Mouse (Mus musculus): ENCODE measurements around the gene Rab44. TPM values are rescaled to one million over a fixed set of nuclear protein-coding genes. Genes with fewer than 3 reads are reported as not detected.
"Not testable (repeated sequence)": the region's sequence is repeated elsewhere in the genome, so short reads cannot be mapped to it uniquely, and the experiment has no call there.

Gene Rab44
- polyA plus RNA-seq (2012; ENCODE audit: insufficient read depth, insufficient read length, missing spikeins), result 1.3 and 1.5 TPM in 2 replicates

- H3K4me3 ChIP-seq (ENCODE audit: insufficient read depth, low read length), result 0 out of 2 replicates have a peak within 1 kb of the TSS, but pooled peaks have one; percentile 7
- peaks cover 17% of the 10 kb centered on the region for H3K4me1 ChIP-seq (ENCODE audit: control insufficient read depth, insufficient read depth, low read length)
- TF ChIP-seq CTCF (IDR thresholded peaks at IDR 0.05; ENCODE audit: low read depth, low read length), result no peak
- no peak for TF ChIP-seq POLR2A (IDR thresholded peaks at IDR 0.05; ENCODE audit: borderline replicate concordance, low read depth, low read length)
- no peak within 1 kb of the TSS for H3K27ac ChIP-seq (ENCODE audit: insufficient read depth, low read depth, low read length)
These were observed at the start of gene Rab44 for GRCm38 (mm10) chr17:29113591-29114352. Gene Rab44 (plus strand): TSS chr17:29114145.

GRCm38 (mm10) chr17:29065245-29065940 is 48.6 kb upstream of the Rab44 start:
- H3K27ac ChIP-seq (ENCODE audit: insufficient read depth, low read depth, low read length), result no peak overlapping the region
- H3K4me3 ChIP-seq (ENCODE audit: insufficient read depth, low read length), result no peak overlapping the region
- H3K4me1 ChIP-seq (ENCODE audit: control insufficient read depth, insufficient read depth, low read length), result peaks cover 11% of the 10 kb centered on the region
- TF ChIP-seq CTCF (IDR thresholded peaks at IDR 0.05; ENCODE audit: low read depth, low read length) (no peak), POLR2A (IDR thresholded peaks at IDR 0.05; ENCODE audit: borderline replicate concordance, low read depth, low read length) (no peak)

GRCm38 (mm10) chr17:29065971-29066370 is 48.0 kb upstream of the Rab44 start:
- H3K4me3 ChIP-seq (ENCODE audit: insufficient read depth, low read length), result no peak overlapping the region
- H3K27ac ChIP-seq (ENCODE audit: insufficient read depth, low read depth, low read length), result no peak overlapping the region
- peaks cover 15% of the 10 kb centered on the region for H3K4me1 ChIP-seq (ENCODE audit: control insufficient read depth, insufficient read depth, low read length)
- no peak for TF ChIP-seq CTCF (IDR thresholded peaks at IDR 0.05; ENCODE audit: low read depth, low read length)
- no peak for TF ChIP-seq POLR2A (IDR thresholded peaks at IDR 0.05; ENCODE audit: borderline replicate concordance, low read depth, low read length)

- peaks cover 17% of the 10 kb centered on the region for H3K4me1 ChIP-seq (ENCODE audit: control insufficient read depth, insufficient read depth, low read length)
- not testable (repeated sequence) for H3K27ac ChIP-seq (ENCODE audit: insufficient read depth, low read depth, low read length); H3K4me3 ChIP-seq (ENCODE audit: insufficient read depth, low read length)
These were observed 46.5 kb upstream of the Rab44 start for GRCm38 (mm10) chr17:29067416-29067815.

- H3K27ac ChIP-seq (ENCODE audit: insufficient read depth, low read depth, low read length), result no peak overlapping the region
- H3K4me3 ChIP-seq (ENCODE audit: insufficient read depth, low read length), result no peak overlapping the region
- peaks cover 17% of the 10 kb centered on the region for H3K4me1 ChIP-seq (ENCODE audit: control insufficient read depth, insufficient read depth, low read length)
- no peak for TF ChIP-seq POLR2A (IDR thresholded peaks at IDR 0.05; ENCODE audit: borderline replicate concordance, low read depth, low read length)
- TF ChIP-seq CTCF (IDR thresholded peaks at IDR 0.05; ENCODE audit: low read depth, low read length), result no peak
These were observed 46.1 kb upstream of the Rab44 start for GRCm38 (mm10) chr17:29067847-29068246.

DNA sequence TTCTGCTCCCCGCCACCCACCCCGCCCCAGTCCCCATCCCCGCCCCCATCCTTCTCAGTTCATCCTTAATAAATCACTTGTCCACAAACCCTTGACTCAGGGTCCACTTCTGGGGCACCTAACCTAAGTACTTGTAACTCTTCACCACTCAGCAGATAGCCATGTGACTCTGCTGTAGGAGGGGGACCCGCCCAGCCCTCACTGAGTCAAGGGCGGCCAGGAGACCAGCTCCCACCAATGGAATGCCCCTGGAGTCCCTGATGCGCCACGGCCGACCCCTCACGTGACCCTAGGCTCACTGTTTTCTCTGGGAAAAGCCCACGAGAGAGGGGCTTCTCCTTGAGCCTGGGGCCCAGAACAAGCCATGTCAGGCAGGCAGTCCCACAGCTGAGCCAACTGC is 44.9 kb upstream of the Rab44 start:
- Histone ChIP-seq H3K27ac (ENCODE audit: insufficient read depth, low read depth, low read length) (no peak overlapping the region), H3K4me3 (ENCODE audit: insufficient read depth, low read length) (no peak overlapping the region), H3K4me1 (ENCODE audit: control insufficient read depth, insufficient read depth, low read length) (peaks cover 17% of the 10 kb centered on the region)
- TF ChIP-seq CTCF (IDR thresholded peaks at IDR 0.05; ENCODE audit: low read depth, low read length), result no peak
- no peak for TF ChIP-seq POLR2A (IDR thresholded peaks at IDR 0.05; ENCODE audit: borderline replicate concordance, low read depth, low read length)

GRCm38 (mm10) chr17:29071820-29072219 is 42.1 kb upstream of the Rab44 start:
- H3K4me1 ChIP-seq (ENCODE audit: control insufficient read depth, insufficient read depth, low read length), result peaks cover 24% of the 10 kb centered on the region
- no peak overlapping the region for H3K27ac ChIP-seq (ENCODE audit: insufficient read depth, low read depth, low read length)
- TF ChIP-seq CTCF (IDR thresholded peaks at IDR 0.05; ENCODE audit: low read depth, low read length) (no peak), POLR2A (IDR thresholded peaks at IDR 0.05; ENCODE audit: borderline replicate concordance, low read depth, low read length) (no peak)
- no peak overlapping the region for H3K4me3 ChIP-seq (ENCODE audit: insufficient read depth, low read length)

DNA sequence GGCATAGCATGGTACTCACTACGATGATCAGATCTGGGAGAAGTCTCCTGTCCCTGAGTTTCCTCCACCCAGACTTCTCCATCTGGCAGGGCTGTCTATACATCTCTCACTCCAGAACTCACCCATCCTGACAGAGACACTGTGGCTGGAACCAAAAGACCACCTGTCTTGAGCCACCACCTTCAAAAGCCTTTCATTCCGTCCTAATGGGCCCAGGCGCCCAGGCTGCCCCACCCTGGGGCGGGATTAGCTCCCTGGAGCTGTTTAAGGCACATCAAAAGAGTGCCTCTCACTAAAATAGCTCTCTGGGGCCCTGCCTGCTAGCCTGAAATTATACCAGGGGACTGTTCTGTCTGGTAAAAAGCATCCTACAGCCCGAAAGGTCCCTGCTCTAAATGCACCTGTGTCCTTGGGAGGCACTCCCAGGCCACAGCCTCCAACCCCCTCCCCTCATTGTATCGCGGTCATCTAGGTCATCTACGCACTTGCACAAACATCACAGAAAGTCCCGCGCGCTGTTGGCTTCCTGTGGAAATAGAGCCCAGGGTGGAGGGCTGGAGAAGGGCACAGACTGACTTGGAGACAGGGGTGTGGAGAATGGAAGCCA is 41.1 kb upstream of the Rab44 start:
- TF ChIP-seq POLR2A (IDR thresholded peaks at IDR 0.05; ENCODE audit: borderline replicate concordance, low read depth, low read length) (no peak), CTCF (IDR thresholded peaks at IDR 0.05; ENCODE audit: low read depth, low read length) (no peak)
- no peak overlapping the region for H3K4me3 ChIP-seq (ENCODE audit: insufficient read depth, low read length)
- no peak overlapping the region for H3K27ac ChIP-seq (ENCODE audit: insufficient read depth, low read depth, low read length)
- H3K4me1 ChIP-seq (ENCODE audit: control insufficient read depth, insufficient read depth, low read length), result peaks cover 30% of the 10 kb centered on the region

DNA sequence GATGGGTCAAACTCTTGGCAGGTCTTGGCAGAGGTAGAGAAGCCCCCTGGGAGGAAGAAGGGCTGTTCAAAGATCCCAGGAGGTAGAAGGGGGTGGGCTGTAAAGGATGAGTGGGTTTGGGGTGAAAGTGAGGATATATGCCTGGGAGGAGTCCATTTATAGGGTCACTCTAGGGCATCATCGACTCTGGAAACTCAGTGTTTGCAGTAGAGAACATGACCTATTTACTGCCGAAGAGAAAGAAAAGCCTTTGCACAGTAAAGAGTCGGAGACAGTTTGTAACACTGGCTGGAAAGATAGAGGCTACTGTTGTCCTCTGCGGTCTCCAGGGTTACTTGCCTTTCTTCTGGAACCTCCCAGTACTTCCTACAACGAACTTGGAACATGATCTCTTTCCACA is 40.6 kb upstream of the Rab44 start:
- Histone ChIP-seq H3K4me1 (ENCODE audit: control insufficient read depth, insufficient read depth, low read length) (peaks cover 26% of the 10 kb centered on the region), H3K27ac (ENCODE audit: insufficient read depth, low read depth, low read length) (no peak overlapping the region), H3K4me3 (ENCODE audit: insufficient read depth, low read length) (no peak overlapping the region)
- TF ChIP-seq CTCF (IDR thresholded peaks at IDR 0.05; ENCODE audit: low read depth, low read length), result no peak
- TF ChIP-seq POLR2A (IDR thresholded peaks at IDR 0.05; ENCODE audit: borderline replicate concordance, low read depth, low read length), result no peak

GRCm38 (mm10) chr17:29074085-29074484 is 39.9 kb upstream of the Rab44 start:
- Histone ChIP-seq H3K4me1 (ENCODE audit: control insufficient read depth, insufficient read depth, low read length) (peaks cover 27% of the 10 kb centered on the region), H3K4me3 (ENCODE audit: insufficient read depth, low read length) (no peak overlapping the region), H3K27ac (ENCODE audit: insufficient read depth, low read depth, low read length) (no peak overlapping the region)
- no peak for TF ChIP-seq CTCF (IDR thresholded peaks at IDR 0.05; ENCODE audit: low read depth, low read length)
- no peak for TF ChIP-seq POLR2A (IDR thresholded peaks at IDR 0.05; ENCODE audit: borderline replicate concordance, low read depth, low read length)
